Mouse (Mus musculus) CH12.LX (cell line): ENCODE results near the gene Podxl.

Experiments used
- CTCF ChIP-seq, 2 experiments: IDR thresholded peaks in 1 of 2; conservative IDR thresholded peaks in 1 of 2; 2 replicates each; pipeline ENCODE4 v1.5.1; 2011 to 2012; ENCODE audit warnings: low read depth in 2 of 2, low read length in 2 of 2, improper control_type of control experiment in 1 of 2, inconsistent platforms in 1 of 2, mild to moderate bottlenecking in 1 of 2, moderate library complexity in 1 of 2
- EP300 ChIP-seq: IDR thresholded peaks from 2 replicates; pipeline ENCODE4 v1.6.1; 2011; ENCODE audit warnings: low read length, improper control_type of control experiment
- MAZ ChIP-seq: IDR thresholded peaks from 2 replicates; pipeline ENCODE4 v1.6.1; 2012; ENCODE audit warnings: low read depth, mild to moderate bottlenecking, inconsistent platforms, low read length, improper control_type of control experiment, moderate library complexity
- MXI1 ChIP-seq: IDR thresholded peaks from 2 replicates; pipeline ENCODE4 v1.6.1; 2011; ENCODE audit warnings: mild to moderate bottlenecking, low read depth, low read length, improper control_type of control experiment
- NRF1 ChIP-seq: IDR thresholded peaks from 2 replicates; pipeline ENCODE4 v1.6.1; 2014; ENCODE audit warnings: low read depth, mild to moderate bottlenecking, inconsistent platforms, low read length, improper control_type of control experiment, moderate library complexity
- POLR2A ChIP-seq: IDR thresholded peaks from 2 replicates; pipeline ENCODE4 v1.6.1; 2011; ENCODE audit warnings: low read depth, mild to moderate bottlenecking, improper control_type of control experiment, low read length
- ZC3H11A ChIP-seq: IDR thresholded peaks from 2 replicates; pipeline ENCODE4 v1.6.1; 2012; ENCODE audit warnings: low read depth, mild to moderate bottlenecking, inconsistent platforms, low read length, improper control_type of control experiment

DNA sequence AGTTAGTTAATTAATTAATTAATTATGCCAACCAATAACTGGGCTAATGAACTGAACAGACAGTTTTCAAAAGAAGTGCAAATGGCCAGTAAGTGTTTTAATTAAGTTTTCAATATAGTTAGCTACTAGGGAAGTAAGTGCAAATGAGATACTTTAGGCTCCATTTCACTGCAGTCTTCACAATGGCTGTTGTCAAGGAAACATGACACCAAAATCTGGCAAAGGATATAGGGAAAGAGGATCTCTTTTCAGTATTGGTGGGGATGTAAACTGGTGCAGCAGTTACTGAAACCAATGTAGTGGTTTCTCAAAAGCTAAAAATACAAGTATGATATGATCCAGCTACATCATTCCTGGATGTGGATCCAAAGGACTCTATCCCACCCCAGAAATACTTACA lies 63.1 kb downstream of the Podxl start:
- TF ChIP-seq POLR2A (no peak), CTCF (conservative IDR thresholded peaks at IDR 0.05 in 1 of 2, IDR thresholded peaks at IDR 0.05 in 1 of 2; ENCODE audit: low read depth in 2 of 2, low read length in 2 of 2) (no peak), MAZ (no peak), EP300 (no peak), ZC3H11A (no peak), NRF1 (no peak), MXI1 (no peak)
